Mouse (Mus musculus) neural tube, embryonic 12.5 days (tissue): ENCODE data around the gene Aplp2. TPM values are rescaled to one million over a fixed set of nuclear protein-coding genes. Genes with fewer than 3 reads are reported as not detected.

Experiments
- ATAC-seq: fragments of 200-750 bp; cut with Nextera tagmentation; 2 replicates; pipeline ENCODE4 v1.8.0; 2017; ENCODE audit warnings: low read depth, mild to moderate bottlenecking, moderate TSS enrichment, moderate library complexity; ENCODE audit not compliant: low FRiP score
- H3K27ac ChIP-seq: fragments of 300-500 bp; sonication (generic); 2 replicates; pipeline ENCODE4 v1.5.1; 2016
- H3K27me3 ChIP-seq: fragments of 300-500 bp; sonication (generic); replicated peaks from 2 replicates; pipeline ENCODE4 v1.6.1; 2016; ENCODE audit warnings: mild to moderate bottlenecking
- H3K36me3 ChIP-seq: fragments of 300-500 bp; sonication (generic); 2 replicates; pipeline ENCODE4 v1.6.1; 2016; ENCODE audit warnings: mild to moderate bottlenecking
- H3K4me1 ChIP-seq: fragments of 300-500 bp; sonication (generic); 2 replicates; pipeline ENCODE4 v1.6.1; 2016
- H3K4me2 ChIP-seq: fragments of 300-500 bp; sonication (generic); replicated peaks from 2 replicates; pipeline ENCODE4 v1.6.1; 2016; ENCODE audit warnings: mild to moderate bottlenecking
- H3K4me3 ChIP-seq: fragments of 300-500 bp; sonication (generic); 2 replicates; pipeline ENCODE4 v1.5.1; 2016
- H3K9ac ChIP-seq: fragments of 300-500 bp; sonication (generic); 2 replicates; pipeline ENCODE4 v1.6.1; 2016; ENCODE audit warnings: mild to moderate bottlenecking
- H3K9me3 ChIP-seq: fragments of 300-500 bp; sonication (generic); 2 replicates; pipeline ENCODE4 v1.6.1; 2016; ENCODE audit warnings: mild to moderate bottlenecking
- WGBS: fragments of 180-500 bp; shearing (Covaris S2); methylation state at CpG from one replicate; pipeline ENCODE4 v1.1.7; 2016; 5-methylcytosine and 5-hydroxymethylcytosine counted together
- polyA plus RNA-seq: library from polyadenylated mRNA; unstranded; fragments of >200 nt; fragmentation: Nextera tagmentation; extraction: Ambion mirVana; gene quantifications from 2 replicates; pipeline ENCODE4 v1.2.1, GENCODE M21; 2016

Aplp2 gene
- polyA plus RNA-seq, 1 experiment from 2014 or later = 334 TPM

GRCm38 (mm10) chr9:31243939-31244333, 32.3 kb upstream of the Aplp2 start:
- no peak overlapping the region for H3K27ac ChIP-seq
- no peaks in the 10 kb centered on the region for H3K9me3 ChIP-seq
- WGBS = 83% methylated on average over 5 of the region's 5 CpGs
- ATAC-seq = no peak
- no peaks in the 10 kb centered on the region for H3K36me3 ChIP-seq
- no peak overlapping the region for H3K4me3 ChIP-seq
- no peaks in the 10 kb centered on the region for H3K27me3 ChIP-seq
- H3K4me2 ChIP-seq = no peak overlapping the region
- no peak overlapping the region for H3K9ac ChIP-seq
- H3K4me1 ChIP-seq = 0 out of 2 replicates have a peak, but pooled peaks cover 4% of the 10 kb centered on the region

GRCm38 (mm10) chr9:31243306-31243938, 31.8 kb upstream of the Aplp2 start:
- Histone ChIP-seq H3K9ac (no peak overlapping the region), H3K4me2 (no peak overlapping the region), H3K27ac (no peak overlapping the region), H3K9me3 (no peaks in the 10 kb centered on the region), H3K4me1 (0 out of 2 replicates have a peak, but pooled peaks cover 4% of the 10 kb centered on the region), H3K27me3 (no peaks in the 10 kb centered on the region), H3K4me3 (no peak overlapping the region), H3K36me3 (no peaks in the 10 kb centered on the region)
- no peak for ATAC-seq
- 71% methylated on average over 18 of the region's 18 CpGs for WGBS

GRCm38 (mm10) chr9:31241208-31241699, 29.6 kb upstream of the Aplp2 start:
- no peaks in the 10 kb centered on the region for H3K9me3 ChIP-seq
- no peak overlapping the region for H3K9ac ChIP-seq
- H3K4me2 ChIP-seq = no peak overlapping the region
- H3K27me3 ChIP-seq = no peaks in the 10 kb centered on the region
- 0 out of 2 replicates have a peak, but pooled peaks cover 4% of the 10 kb centered on the region for H3K4me1 ChIP-seq
- H3K4me3 ChIP-seq = no peak overlapping the region
- no peak overlapping the region for H3K27ac ChIP-seq
- ATAC-seq = no peak
- 84% methylated on average over 7 of the region's 7 CpGs for WGBS
- no peaks in the 10 kb centered on the region for H3K36me3 ChIP-seq

GRCm38 (mm10) chr9:31240522-31241207, 29.1 kb upstream of the Aplp2 start:
- WGBS = 93% methylated on average over 8 of the region's 8 CpGs
- Histone ChIP-seq H3K4me3 (no peak overlapping the region), H3K9ac (no peak overlapping the region), H3K36me3 (no peaks in the 10 kb centered on the region), H3K4me1 (0 out of 2 replicates have a peak, but pooled peaks cover 4% of the 10 kb centered on the region), H3K9me3 (no peaks in the 10 kb centered on the region), H3K4me2 (no peak overlapping the region), H3K27ac (no peak overlapping the region), H3K27me3 (no peaks in the 10 kb centered on the region)
- no peak for ATAC-seq

GRCm38 (mm10) chr9:31239551-31239950, 27.9 kb upstream of the Aplp2 start:
- 88% methylated on average over 2 of the region's 2 CpGs for WGBS
- no peak overlapping the region for H3K9ac ChIP-seq
- H3K4me2 ChIP-seq = no peak overlapping the region
- H3K27ac ChIP-seq = no peak overlapping the region
- 0 out of 2 replicates have a peak, but pooled peaks cover 4% of the 10 kb centered on the region for H3K4me1 ChIP-seq
- H3K4me3 ChIP-seq = no peak overlapping the region
- no peak for ATAC-seq
- no peaks in the 10 kb centered on the region for H3K9me3 ChIP-seq
- H3K27me3 ChIP-seq = no peaks in the 10 kb centered on the region
- H3K36me3 ChIP-seq = no peaks in the 10 kb centered on the region

GRCm38 (mm10) chr9:31238526-31238925, 26.9 kb upstream of the Aplp2 start:
- H3K4me1 ChIP-seq = 0 out of 2 replicates have a peak, but pooled peaks cover 4% of the 10 kb centered on the region
- H3K27ac ChIP-seq = no peak overlapping the region
- WGBS = 84% methylated on average over 2 of the region's 2 CpGs
- no peak overlapping the region for H3K4me2 ChIP-seq
- no peaks in the 10 kb centered on the region for H3K36me3 ChIP-seq
- no peaks in the 10 kb centered on the region for H3K9me3 ChIP-seq
- H3K9ac ChIP-seq = no peak overlapping the region
- no peaks in the 10 kb centered on the region for H3K27me3 ChIP-seq
- ATAC-seq = no peak
- H3K4me3 ChIP-seq = no peak overlapping the region

GRCm38 (mm10) chr9:31236079-31236478, 24.5 kb upstream of the Aplp2 start:
- H3K9me3 ChIP-seq = no peaks in the 10 kb centered on the region
- no peaks in the 10 kb centered on the region for H3K27me3 ChIP-seq
- no peak overlapping the region for H3K27ac ChIP-seq
- H3K9ac ChIP-seq = no peak overlapping the region
- no peak for ATAC-seq
- no peaks in the 10 kb centered on the region for H3K36me3 ChIP-seq
- WGBS = 70% methylated on average over 5 of the region's 5 CpGs
- no peak overlapping the region for H3K4me2 ChIP-seq
- no peak overlapping the region for H3K4me3 ChIP-seq
- H3K4me1 ChIP-seq = peaks cover 9% of the 10 kb centered on the region

- H3K27ac ChIP-seq = no peak overlapping the region
- no peak for ATAC-seq
- H3K4me1 ChIP-seq = peaks cover 9% of the 10 kb centered on the region
- H3K9ac ChIP-seq = no peak overlapping the region
- 89% methylated on average over 9 of the region's 9 CpGs for WGBS
- no peaks in the 10 kb centered on the region for H3K9me3 ChIP-seq
- no peaks in the 10 kb centered on the region for H3K36me3 ChIP-seq
- H3K4me2 ChIP-seq = no peak overlapping the region
- no peak overlapping the region for H3K4me3 ChIP-seq
- no peaks in the 10 kb centered on the region for H3K27me3 ChIP-seq
Measured at GRCm38 (mm10) chr9:31235489-31235888, 23.9 kb upstream of the Aplp2 start.

GRCm38 (mm10) chr9:31235030-31235429, 23.4 kb upstream of the Aplp2 start:
- Histone ChIP-seq H3K9me3 (no peaks in the 10 kb centered on the region), H3K4me2 (no peak overlapping the region), H3K4me1 (peaks cover 9% of the 10 kb centered on the region), H3K27me3 (no peaks in the 10 kb centered on the region), H3K36me3 (no peaks in the 10 kb centered on the region), H3K27ac (no peak overlapping the region), H3K9ac (no peak overlapping the region), H3K4me3 (no peak overlapping the region)
- no peak for ATAC-seq
- WGBS = 71% methylated on average over 4 of the region's 4 CpGs

- Histone ChIP-seq H3K9me3 (no peaks in the 10 kb centered on the region), H3K36me3 (no peaks in the 10 kb centered on the region), H3K27me3 (no peaks in the 10 kb centered on the region), H3K4me2 (no peak overlapping the region), H3K9ac (no peak overlapping the region), H3K4me3 (no peak overlapping the region), H3K27ac (no peak overlapping the region), H3K4me1 (peaks cover under 1% of the 10 kb centered on the region; the same call in 1 of the 2 replicates)
- ATAC-seq = no peak
- WGBS = 74% methylated on average over 8 of the region's 8 CpGs
Measured at GRCm38 (mm10) chr9:31226541-31226940, 14.9 kb upstream of the Aplp2 start.

GRCm38 (mm10) chr9:31225808-31226207, 14.2 kb upstream of the Aplp2 start:
- 86% methylated on average over 11 of the region's 11 CpGs for WGBS
- no peak for ATAC-seq
- H3K9me3 ChIP-seq = no peaks in the 10 kb centered on the region
- no peaks in the 10 kb centered on the region for H3K27me3 ChIP-seq
- H3K9ac ChIP-seq = no peak overlapping the region
- H3K36me3 ChIP-seq = no peaks in the 10 kb centered on the region
- H3K4me3 ChIP-seq = no peak overlapping the region
- no peak overlapping the region for H3K27ac ChIP-seq
- no peak overlapping the region for H3K4me2 ChIP-seq
- no peaks in the 10 kb centered on the region for H3K4me1 ChIP-seq

- no peak for ATAC-seq
- Histone ChIP-seq H3K27me3 (no peaks in the 10 kb centered on the region), H3K4me1 (no peaks in the 10 kb centered on the region), H3K9me3 (no peaks in the 10 kb centered on the region), H3K9ac (no peak overlapping the region), H3K36me3 (no peaks in the 10 kb centered on the region), H3K27ac (no peak overlapping the region), H3K4me3 (no peak overlapping the region), H3K4me2 (no peak overlapping the region)
- 85% methylated on average over 4 of the region's 4 CpGs for WGBS
Measured at GRCm38 (mm10) chr9:31223475-31223874, 11.9 kb upstream of the Aplp2 start.
